Mouse (Mus musculus) hindbrain, embryonic 14.5 days (tissue): Measurements from ENCODE around the gene 4930447C04Rik. TPM values are rescaled to one million over a fixed set of nuclear protein-coding genes. Genes with fewer than 3 reads are reported as not detected.

Source experiments
- polyA plus RNA-seq: library from polyadenylated mRNA; unstranded; fragments of >200 nt; fragmentation: Nextera tagmentation; extraction: Ambion mirVana; gene quantifications from 2 replicates; pipeline ENCODE4 v1.2.1, GENCODE M21; 2014

4930447C04Rik gene
- polyA plus RNA-seq, 1 experiment from 2014 or later: 6.1 TPM

Other genes with a start within 250 kb of the 4930447C04Rik start
- gene Ppm1a, start 183.3 kb downstream of the 4930447C04Rik start, polyA plus RNA-seq: 109 and 125 TPM in 2 replicates
- not detected in 2 replicates for gene Six6, start 882 bp downstream of the 4930447C04Rik start, polyA plus RNA-seq
- gene Six1, start 113.1 kb upstream of the 4930447C04Rik start, polyA plus RNA-seq: 0.43 and 0.53 TPM in 2 replicates
- gene Six4, start 172.7 kb upstream of the 4930447C04Rik start, polyA plus RNA-seq: 0.46 and 0.50 TPM in 2 replicates
- gene Mnat1, start 182.9 kb upstream of the 4930447C04Rik start, polyA plus RNA-seq: 19.2 and 21.9 TPM in 2 replicates